Mouse (Mus musculus): ENCODE measurements at regions not wholly inside any gene's neighbourhood (a gene's known extent, or its start where the extent isn't known, plus 50 kb on each side); places are given as distances from the start of the nearest gene placed in this dataset.

DNA sequence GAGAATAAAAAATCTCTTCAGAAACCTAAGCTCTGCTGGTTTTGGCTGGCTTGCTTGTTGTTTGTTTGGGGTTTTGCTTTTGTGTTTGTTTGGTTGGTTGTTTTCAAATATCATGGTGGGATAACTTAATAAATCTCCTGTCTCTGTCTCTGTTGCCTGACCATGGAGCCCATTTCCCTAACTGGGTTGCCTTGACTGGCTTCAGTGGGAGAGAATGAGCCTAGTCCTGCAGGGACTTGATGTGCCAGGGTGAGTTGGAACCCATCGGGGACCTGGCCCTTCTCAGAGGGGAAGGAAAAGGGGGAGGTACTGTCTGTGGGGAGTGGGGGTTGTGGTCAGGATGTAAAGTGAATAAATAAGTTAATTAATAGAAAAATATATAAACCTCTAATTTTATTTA lies 111.1 kb upstream of the Phyhipl start:
- H3K27me3 ChIP-seq (ENCODE audit: control insufficient read depth, insufficient read depth, low read length): no peaks in the 10 kb centered on the region
- H3K9me3 ChIP-seq (replicated peaks; ENCODE audit: control insufficient read depth, low read length): no peaks in the 10 kb centered on the region
- no peak overlapping the region for H3K4me3 ChIP-seq (ENCODE audit: low read depth, low read length)
- ATAC-seq (replicated peaks; ENCODE audit: insufficient number of reproducible peaks, low FRiP score, low TSS enrichment): no peak
- H3K9ac ChIP-seq (ENCODE audit: low read depth, low read length): no peak overlapping the region
- 69% methylated on average over 1 of the region's 1 CpGs for WGBS (ENCODE audit: insufficient replicate concordance)
- no peak overlapping the region for H3K27ac ChIP-seq (ENCODE audit: low read depth, low read length)
- no peak overlapping the region for H3K4me2 ChIP-seq
- no peaks in the 10 kb centered on the region for H3K4me1 ChIP-seq (ENCODE audit: control insufficient read depth, insufficient read depth, low read length)
- H3K36me3 ChIP-seq (ENCODE audit: control insufficient read depth, insufficient read depth, low read length): no peaks in the 10 kb centered on the region

- H3K9ac ChIP-seq (ENCODE audit: low read depth, low read length): no peak overlapping the region
- WGBS (ENCODE audit: insufficient replicate concordance): 78% methylated on average over 8 of the region's 8 CpGs
- H3K36me3 ChIP-seq (ENCODE audit: control insufficient read depth, insufficient read depth, low read length): no peaks in the 10 kb centered on the region
- no peak overlapping the region for H3K4me2 ChIP-seq
- H3K4me1 ChIP-seq (ENCODE audit: control insufficient read depth, insufficient read depth, low read length): no peaks in the 10 kb centered on the region
- no peak overlapping the region for H3K4me3 ChIP-seq (ENCODE audit: low read depth, low read length)
- H3K27me3 ChIP-seq (ENCODE audit: control insufficient read depth, insufficient read depth, low read length): no peaks in the 10 kb centered on the region
- ATAC-seq (replicated peaks; ENCODE audit: insufficient number of reproducible peaks, low FRiP score, low TSS enrichment): no peak
- H3K27ac ChIP-seq (ENCODE audit: low read depth, low read length): no peak overlapping the region
- no peaks in the 10 kb centered on the region for H3K9me3 ChIP-seq (replicated peaks; ENCODE audit: control insufficient read depth, low read length)
Measured at GRCm38 (mm10) chr10:70766450-70766849, 110.7 kb upstream of the Phyhipl start.

GRCm38 (mm10) chr10:70763206-70763605 lies 107.4 kb upstream of the Phyhipl start:
- Histone ChIP-seq H3K4me2 (no peak overlapping the region), H3K4me1 (ENCODE audit: control insufficient read depth, insufficient read depth, low read length) (no peaks in the 10 kb centered on the region), H3K27ac (ENCODE audit: low read depth, low read length) (no peak overlapping the region), H3K9ac (ENCODE audit: low read depth, low read length) (no peak overlapping the region), H3K4me3 (ENCODE audit: low read depth, low read length) (no peak overlapping the region), H3K36me3 (ENCODE audit: control insufficient read depth, insufficient read depth, low read length) (no peaks in the 10 kb centered on the region), H3K9me3 (replicated peaks; ENCODE audit: control insufficient read depth, low read length) (no peaks in the 10 kb centered on the region), H3K27me3 (ENCODE audit: control insufficient read depth, insufficient read depth, low read length) (no peaks in the 10 kb centered on the region)
- no peak for ATAC-seq (replicated peaks; ENCODE audit: insufficient number of reproducible peaks, low FRiP score, low TSS enrichment)
- 69% methylated on average over 7 of the region's 7 CpGs for WGBS (ENCODE audit: insufficient replicate concordance)

DNA sequence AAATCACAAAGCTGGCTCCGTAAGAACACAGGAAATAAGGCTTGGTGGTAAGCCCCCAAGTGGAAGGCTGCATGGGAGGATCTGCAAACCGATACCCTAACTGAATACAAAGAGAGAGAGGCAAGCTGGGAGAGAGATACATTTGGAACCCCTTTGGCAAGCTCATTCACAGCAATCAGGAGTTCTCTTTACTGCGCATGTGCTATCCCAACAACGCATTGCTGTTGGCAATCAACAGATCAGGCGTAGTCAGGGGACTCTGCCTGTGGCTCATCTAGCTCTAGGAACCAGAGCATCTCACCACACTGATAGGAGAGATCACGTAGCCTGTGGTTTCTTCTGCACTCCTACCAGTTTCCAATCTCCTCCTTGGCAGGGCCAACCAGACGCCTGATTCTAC lies 103.9 kb upstream of the Phyhipl start:
- Histone ChIP-seq H3K4me2 (no peak overlapping the region), H3K9me3 (replicated peaks; ENCODE audit: control insufficient read depth, low read length) (no peaks in the 10 kb centered on the region), H3K9ac (ENCODE audit: low read depth, low read length) (no peak overlapping the region), H3K36me3 (ENCODE audit: control insufficient read depth, insufficient read depth, low read length) (no peaks in the 10 kb centered on the region), H3K4me1 (ENCODE audit: control insufficient read depth, insufficient read depth, low read length) (no peaks in the 10 kb centered on the region), H3K27ac (ENCODE audit: low read depth, low read length) (no peak overlapping the region), H3K4me3 (ENCODE audit: low read depth, low read length) (no peak overlapping the region), H3K27me3 (ENCODE audit: control insufficient read depth, insufficient read depth, low read length) (no peaks in the 10 kb centered on the region)
- WGBS (ENCODE audit: insufficient replicate concordance): 74% methylated on average over 7 of the region's 7 CpGs
- ATAC-seq (replicated peaks; ENCODE audit: insufficient number of reproducible peaks, low FRiP score, low TSS enrichment): no peak

GRCm38 (mm10) chr10:70751771-70752170 lies 96.0 kb upstream of the Phyhipl start:
- Histone ChIP-seq H3K27me3 (ENCODE audit: control insufficient read depth, insufficient read depth, low read length) (no peaks in the 10 kb centered on the region), H3K9me3 (replicated peaks; ENCODE audit: control insufficient read depth, low read length) (no peaks in the 10 kb centered on the region), H3K27ac (ENCODE audit: low read depth, low read length) (no peak overlapping the region), H3K4me1 (ENCODE audit: control insufficient read depth, insufficient read depth, low read length) (no peaks in the 10 kb centered on the region), H3K36me3 (ENCODE audit: control insufficient read depth, insufficient read depth, low read length) (no peaks in the 10 kb centered on the region), H3K9ac (ENCODE audit: low read depth, low read length) (no peak overlapping the region), H3K4me3 (ENCODE audit: low read depth, low read length) (no peak overlapping the region), H3K4me2 (no peak overlapping the region)
- WGBS (ENCODE audit: insufficient replicate concordance): 35% methylated on average over 8 of the region's 8 CpGs
- ATAC-seq (replicated peaks; ENCODE audit: insufficient number of reproducible peaks, low FRiP score, low TSS enrichment): no peak

GRCm38 (mm10) chr10:70750356-70751145 lies 94.8 kb upstream of the Phyhipl start:
- H3K36me3 ChIP-seq (ENCODE audit: control insufficient read depth, insufficient read depth, low read length): no peaks in the 10 kb centered on the region
- ATAC-seq (replicated peaks; ENCODE audit: insufficient number of reproducible peaks, low FRiP score, low TSS enrichment): no peak
- no peak overlapping the region for H3K4me2 ChIP-seq
- H3K4me3 ChIP-seq (ENCODE audit: low read depth, low read length): no peak overlapping the region
- no peaks in the 10 kb centered on the region for H3K4me1 ChIP-seq (ENCODE audit: control insufficient read depth, insufficient read depth, low read length)
- H3K27ac ChIP-seq (ENCODE audit: low read depth, low read length): no peak overlapping the region
- no peaks in the 10 kb centered on the region for H3K9me3 ChIP-seq (replicated peaks; ENCODE audit: control insufficient read depth, low read length)
- no peak overlapping the region for H3K9ac ChIP-seq (ENCODE audit: low read depth, low read length)
- H3K27me3 ChIP-seq (ENCODE audit: control insufficient read depth, insufficient read depth, low read length): no peaks in the 10 kb centered on the region
- WGBS (ENCODE audit: insufficient replicate concordance): 78% methylated on average over 15 of the region's 15 CpGs

DNA sequence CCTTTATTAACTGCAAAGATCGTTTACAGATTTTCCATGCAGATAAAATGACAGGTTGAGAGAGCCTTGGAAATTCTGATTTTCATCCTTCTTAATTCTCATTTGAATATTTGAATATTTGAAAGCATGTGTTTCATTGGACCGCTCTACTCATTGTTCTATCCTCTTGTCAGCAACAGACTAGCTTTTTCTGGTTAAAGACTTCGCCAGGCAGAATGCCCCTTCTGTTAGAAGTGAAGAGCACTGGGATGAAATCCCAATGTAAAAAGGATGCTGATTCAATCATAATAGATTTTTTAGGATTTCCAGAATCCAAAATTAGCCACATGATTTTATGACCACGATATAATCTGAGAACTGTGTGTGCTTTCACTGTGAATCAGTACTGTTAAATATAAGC lies 90.8 kb upstream of the Phyhipl start:
- H3K27ac ChIP-seq (ENCODE audit: low read depth, low read length): no peak overlapping the region
- WGBS (ENCODE audit: insufficient replicate concordance): 79% methylated on average over 4 of the region's 4 CpGs
- H3K4me1 ChIP-seq (ENCODE audit: control insufficient read depth, insufficient read depth, low read length): no peaks in the 10 kb centered on the region
- no peak for ATAC-seq (replicated peaks; ENCODE audit: insufficient number of reproducible peaks, low FRiP score, low TSS enrichment)
- no peak overlapping the region for H3K9ac ChIP-seq (ENCODE audit: low read depth, low read length)
- H3K4me2 ChIP-seq: no peak overlapping the region
- H3K27me3 ChIP-seq (ENCODE audit: control insufficient read depth, insufficient read depth, low read length): no peaks in the 10 kb centered on the region
- no peak overlapping the region for H3K4me3 ChIP-seq (ENCODE audit: low read depth, low read length)
- H3K36me3 ChIP-seq (ENCODE audit: control insufficient read depth, insufficient read depth, low read length): no peaks in the 10 kb centered on the region
- no peaks in the 10 kb centered on the region for H3K9me3 ChIP-seq (replicated peaks; ENCODE audit: control insufficient read depth, low read length)

- no peak for ATAC-seq (replicated peaks; ENCODE audit: insufficient number of reproducible peaks, low FRiP score, low TSS enrichment)
- H3K27ac ChIP-seq (ENCODE audit: low read depth, low read length): no peak overlapping the region
Measured at GRCm38 (mm10) chr10:70741909-70742308, 86.1 kb upstream of the Phyhipl start.

GRCm38 (mm10) chr10:70740095-70740494 lies 84.3 kb upstream of the Phyhipl start:
- no peak overlapping the region for H3K27ac ChIP-seq (ENCODE audit: low read depth, low read length)
- WGBS (ENCODE audit: insufficient replicate concordance): 57% methylated on average over 4 of the region's 4 CpGs
- H3K9me3 ChIP-seq (replicated peaks; ENCODE audit: control insufficient read depth, low read length): no peaks in the 10 kb centered on the region
- no peaks in the 10 kb centered on the region for H3K4me1 ChIP-seq (ENCODE audit: control insufficient read depth, insufficient read depth, low read length)
- no peaks in the 10 kb centered on the region for H3K27me3 ChIP-seq (ENCODE audit: control insufficient read depth, insufficient read depth, low read length)
- H3K4me2 ChIP-seq: no peak overlapping the region
- H3K4me3 ChIP-seq (ENCODE audit: low read depth, low read length): no peak overlapping the region
- H3K9ac ChIP-seq (ENCODE audit: low read depth, low read length): no peak overlapping the region
- no peaks in the 10 kb centered on the region for H3K36me3 ChIP-seq (ENCODE audit: control insufficient read depth, insufficient read depth, low read length)
- ATAC-seq (replicated peaks; ENCODE audit: insufficient number of reproducible peaks, low FRiP score, low TSS enrichment): no peak

More at GRCm38 (mm10) chr10:70741909-70742308, 86.1 kb upstream of the Phyhipl start:
- Histone ChIP-seq H3K9me3 (replicated peaks; ENCODE audit: control insufficient read depth, low read length) (no peaks in the 10 kb centered on the region), H3K4me3 (ENCODE audit: low read depth, low read length) (no peak overlapping the region), H3K4me1 (ENCODE audit: control insufficient read depth, insufficient read depth, low read length) (no peaks in the 10 kb centered on the region), H3K27me3 (ENCODE audit: control insufficient read depth, insufficient read depth, low read length) (no peaks in the 10 kb centered on the region), H3K9ac (ENCODE audit: low read depth, low read length) (no peak overlapping the region), H3K36me3 (ENCODE audit: control insufficient read depth, insufficient read depth, low read length) (no peaks in the 10 kb centered on the region), H3K4me2 (no peak overlapping the region)
